Mouse (Mus musculus) urinary bladder, postnatal 36 days (tissue): Measurements from ENCODE around the gene Kxd1.

Experiments used
- DNase-seq, 2 experiments: peaks; one replicate each; pipeline ENCODE4 v3.0.0; 2022; ENCODE audit warnings: low spot score in 2 of 2, mixed read lengths in 1 of 2

Gene Kxd1

DNA sequence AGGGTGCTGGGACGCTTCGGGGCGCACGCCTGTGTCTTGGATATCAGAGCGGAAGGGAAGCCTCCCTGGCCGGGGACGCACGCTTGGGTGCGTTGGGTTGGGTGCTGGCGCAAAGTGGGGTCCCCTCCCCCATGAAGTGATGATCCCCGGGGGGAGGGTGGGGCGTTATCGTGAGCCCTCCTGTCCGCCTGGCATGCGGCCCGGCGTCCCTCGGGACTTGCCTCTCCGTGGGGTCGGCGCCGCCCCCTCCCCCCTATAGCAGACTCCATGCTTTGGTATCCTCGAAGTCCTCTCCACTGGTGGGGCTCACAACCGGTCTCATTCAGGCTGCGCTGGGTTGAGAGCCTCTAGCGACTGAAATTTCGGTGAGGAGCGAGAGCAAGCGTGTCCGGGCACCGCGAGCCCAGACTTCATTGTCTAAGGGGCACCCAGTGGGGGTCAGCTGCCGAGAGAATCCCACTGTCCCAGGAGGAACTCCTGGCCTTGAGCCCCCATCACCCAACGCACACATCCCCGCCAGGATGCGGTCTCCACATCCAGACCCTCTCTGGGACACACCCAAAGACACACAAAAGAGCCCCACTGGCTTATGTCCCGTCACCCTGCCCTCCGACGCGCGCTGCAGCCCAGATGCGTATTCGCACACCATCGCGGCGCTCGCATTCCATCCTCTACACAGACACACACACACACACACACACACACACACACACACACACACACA is 33.9 kb downstream of the Kxd1 start:
- DNase-seq = no peak

- no peak for DNase-seq
Observed at GRCm38 (mm10) chr8:70492664-70493640, 34.8 kb downstream of the Kxd1 start, which contains the start of gene Crlf1. TSS of gene Crlf1 (plus strand) at chr8:70493158.

- no peak for DNase-seq
Observed at GRCm38 (mm10) chr8:70490880-70491495, 36.8 kb downstream of the Kxd1 start.

GRCm38 (mm10) chr8:70490061-70490879 is 37.5 kb downstream of the Kxd1 start:
- DNase-seq = no peak

GRCm38 (mm10) chr8:70489576-70489975 is 38.2 kb downstream of the Kxd1 start:
- no peak for DNase-seq

- no peak for DNase-seq
Observed at GRCm38 (mm10) chr8:70488931-70489470, 38.8 kb downstream of the Kxd1 start.

DNA sequence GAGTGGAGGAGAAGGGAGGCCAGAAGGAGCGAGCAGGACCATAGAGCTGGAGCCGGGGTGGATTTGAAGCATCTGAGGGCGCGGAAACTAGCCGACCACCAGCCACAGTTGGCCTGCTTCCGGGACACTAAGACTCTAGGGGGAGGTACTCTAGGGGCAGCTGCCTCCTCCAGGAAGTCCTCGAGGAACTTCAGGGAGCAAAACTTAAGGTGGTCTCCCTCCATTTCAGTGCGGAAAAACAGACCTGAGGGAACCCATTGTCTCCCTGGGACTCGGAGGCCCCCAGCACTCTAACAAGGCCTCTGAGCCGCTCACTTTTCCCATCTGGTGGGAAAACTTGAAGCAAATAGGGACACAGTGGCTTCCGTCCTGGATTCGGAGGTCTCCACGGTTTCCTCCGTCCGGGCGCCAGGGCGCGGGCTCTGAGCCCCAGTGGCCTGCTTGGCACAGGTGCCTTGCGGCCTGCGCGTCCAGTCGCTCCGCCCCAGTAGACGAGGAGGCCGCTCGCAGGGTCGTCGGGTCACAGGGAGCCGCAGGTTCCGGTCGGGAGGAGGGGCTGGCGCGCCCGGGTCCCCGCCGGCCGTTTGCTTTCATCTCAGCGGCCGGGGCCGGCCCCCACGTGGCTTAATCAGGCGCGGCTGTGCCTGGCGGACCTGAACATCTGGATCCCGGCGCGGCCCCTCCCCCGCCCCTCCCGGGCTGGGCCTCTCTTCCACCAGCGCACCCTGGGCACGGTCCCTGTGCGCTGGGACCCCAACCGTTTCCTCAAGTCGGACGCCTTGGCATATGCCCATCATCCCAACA is 39.6 kb downstream of the Kxd1 start:
- no peak for DNase-seq

DNA sequence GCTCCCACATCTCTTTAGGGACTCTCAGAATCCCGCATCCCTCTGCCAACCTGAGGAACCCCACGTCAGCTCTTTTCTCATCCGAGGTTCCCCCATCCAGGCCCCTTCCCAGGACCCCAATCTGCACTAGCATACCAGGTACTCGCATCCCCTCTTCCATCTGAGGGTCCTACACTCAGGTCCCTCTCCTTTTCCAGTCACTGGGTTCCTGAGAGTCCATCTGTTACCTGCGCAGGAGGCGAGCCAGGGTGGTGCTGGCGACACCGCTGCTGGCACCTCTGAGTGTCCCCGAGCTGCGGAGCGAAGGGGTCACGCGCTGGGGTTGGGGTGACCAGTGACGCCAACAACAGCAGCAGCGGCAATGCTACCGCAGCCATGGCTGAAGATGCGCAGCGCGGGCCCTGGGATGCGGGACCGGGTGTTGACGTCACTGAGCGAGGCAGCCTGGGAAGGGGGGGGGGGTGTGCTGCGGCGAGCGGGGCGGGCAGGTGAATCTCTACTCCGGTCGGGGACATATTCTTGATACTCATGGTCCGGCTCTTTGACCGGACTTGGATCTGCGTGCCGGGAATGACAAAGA is 40.7 kb downstream of the Kxd1 start, which contains the start of gene Tmem59l:
Gene Tmem59l (minus strand): TSS at position 418 of the 580 bp plus-strand sequence.
- no peak for DNase-seq

- DNase-seq = no peak
Observed at GRCm38 (mm10) chr8:70486191-70486681, 41.5 kb downstream of the Kxd1 start.

- DNase-seq = no peak
Observed at GRCm38 (mm10) chr8:70482943-70483342, 44.8 kb downstream of the Kxd1 start.

GRCm38 (mm10) chr8:70481908-70482307 is 45.8 kb downstream of the Kxd1 start:
- no peak for DNase-seq

GRCm38 (mm10) chr8:70477269-70477982 is 50.3 kb downstream of the Kxd1 start:
- no peak for DNase-seq

DNA sequence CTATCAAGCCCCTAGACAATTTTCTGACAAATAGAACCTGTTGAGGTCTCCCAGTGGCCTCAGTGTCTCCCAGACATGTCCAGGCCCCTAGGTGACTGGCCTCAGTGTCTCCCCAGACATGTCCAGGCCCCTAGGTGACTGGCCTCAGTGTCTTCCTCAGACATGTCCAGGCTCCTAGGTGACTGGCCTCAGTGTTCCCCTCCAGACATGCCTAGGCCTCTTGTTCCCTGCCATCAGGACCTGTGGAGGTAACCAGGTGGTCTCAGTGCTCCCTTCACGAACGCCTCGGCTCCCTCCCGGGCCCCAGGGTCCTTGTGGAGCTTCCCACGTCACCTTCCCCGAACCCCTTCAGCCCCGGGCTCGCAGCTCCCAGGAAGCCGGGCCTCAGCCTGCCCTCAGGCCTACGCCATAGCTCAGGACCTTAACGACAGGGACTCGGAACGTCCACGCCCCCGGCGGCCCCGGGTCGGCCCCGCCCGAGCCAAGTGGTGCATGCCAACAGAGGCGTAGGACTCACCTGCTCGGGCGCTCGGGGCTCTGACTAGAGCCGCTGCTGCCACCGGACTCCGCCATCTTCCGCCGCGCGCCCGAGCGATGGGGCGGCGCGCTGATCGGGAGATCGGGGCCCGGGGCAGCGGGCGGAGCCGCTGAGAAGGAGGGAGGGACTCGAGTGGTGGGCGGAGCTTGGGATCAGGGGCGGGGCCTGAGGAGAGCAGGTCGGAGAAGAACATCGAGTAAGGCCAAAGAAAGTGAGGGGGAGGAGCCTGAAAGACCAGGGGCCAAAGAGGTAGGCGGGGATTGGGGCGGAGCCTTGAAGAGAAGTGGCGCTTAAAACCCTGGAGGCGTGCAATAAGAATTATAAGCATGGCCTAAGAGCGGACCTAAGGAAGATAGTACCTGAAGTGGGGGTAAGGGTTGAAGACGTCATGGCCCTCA is 51.2 kb downstream of the Kxd1 start, which contains the start of gene Klhl26:
Gene Klhl26 (minus strand): TSS at position 636 of the 936 bp plus-strand sequence.
- peak; percentile 95 to 96 for DNase-seq

DNA sequence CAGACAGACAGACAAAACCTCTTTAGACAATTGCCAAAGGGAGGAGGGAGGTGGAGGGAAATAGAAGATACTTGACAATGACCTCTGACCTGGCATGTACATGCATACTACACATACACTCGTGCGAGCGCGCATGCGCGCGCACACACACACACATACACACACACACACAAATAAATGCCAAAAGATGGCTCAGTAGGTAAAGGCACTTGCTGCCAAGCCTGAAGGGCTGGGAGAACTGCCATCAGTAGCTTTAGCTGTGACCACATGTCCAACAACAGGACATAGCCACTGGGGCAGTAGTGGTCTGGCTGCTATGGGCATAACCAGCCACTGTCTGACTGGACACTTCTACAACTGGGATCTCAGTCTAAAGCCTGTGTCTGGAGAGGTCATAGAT is 55.9 kb downstream of the Kxd1 start:
- DNase-seq = no peak

DNA sequence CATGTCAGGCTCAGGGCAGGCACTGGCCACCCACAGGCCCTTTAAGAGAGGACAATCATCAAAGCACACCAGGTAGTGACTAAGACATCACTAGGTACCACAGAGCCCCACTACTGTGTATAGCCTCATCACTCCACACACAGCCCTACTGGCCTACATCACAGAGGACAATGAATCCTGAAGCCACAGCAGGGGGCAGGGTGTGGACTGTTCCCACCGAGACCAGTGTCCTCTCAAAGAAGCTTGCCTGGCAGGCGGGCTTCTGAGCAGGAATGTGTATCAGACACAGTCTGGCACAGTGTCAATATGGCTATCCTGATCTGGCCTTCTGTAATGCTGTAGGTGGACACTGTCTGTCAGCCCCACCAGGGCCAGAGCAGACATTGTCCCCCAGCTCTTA is 57.8 kb downstream of the Kxd1 start:
- no peak for DNase-seq

DNA sequence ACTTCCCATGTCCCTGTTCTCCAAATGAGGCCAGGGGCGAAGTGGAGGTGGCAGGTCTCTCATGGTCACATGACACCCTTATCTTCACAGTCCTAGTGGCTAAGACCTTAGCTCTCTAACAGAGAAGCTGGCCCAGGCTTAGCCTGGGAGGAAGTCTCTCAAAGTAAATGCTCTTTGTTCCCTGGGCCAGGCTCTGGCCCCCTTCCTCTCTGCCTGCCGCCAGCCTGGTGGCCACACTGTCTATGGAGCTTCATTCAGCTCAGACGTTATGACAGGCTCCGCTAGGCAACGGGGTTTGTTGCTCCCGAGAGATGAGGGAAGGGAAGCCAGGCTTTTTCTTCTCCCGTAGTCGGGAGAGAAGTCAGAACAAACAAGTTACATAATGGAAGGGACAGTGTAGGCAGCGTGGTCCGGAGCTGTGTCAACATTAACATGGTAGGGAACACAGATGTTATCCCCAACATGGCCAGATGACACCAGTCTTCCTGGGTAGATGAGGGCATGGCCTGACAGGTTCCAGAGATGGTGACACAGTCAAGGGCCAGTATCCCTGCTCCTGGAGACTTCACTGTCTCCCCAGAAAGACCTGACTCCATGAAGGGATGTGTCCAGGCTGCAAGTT is 58.4 kb downstream of the Kxd1 start:
- no peak for DNase-seq

DNA sequence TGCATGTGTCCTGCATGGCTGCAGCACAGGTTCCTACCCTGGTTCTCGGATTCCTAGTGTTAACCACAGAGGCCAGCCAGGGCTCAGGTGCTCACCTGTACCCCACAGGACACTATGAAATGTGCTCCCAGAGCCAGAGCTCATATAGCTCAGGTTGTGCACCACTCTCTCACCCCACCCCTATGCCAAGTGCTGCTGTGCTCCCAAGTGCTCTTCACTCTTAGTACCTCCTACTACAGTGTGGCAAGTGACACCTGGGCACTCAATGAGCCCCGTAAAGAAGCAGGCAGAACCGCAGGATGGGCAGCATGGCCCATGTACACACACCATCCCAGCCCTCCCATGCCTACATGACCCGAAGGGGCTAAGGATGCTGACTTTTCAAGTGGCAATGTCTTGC is 59.0 kb downstream of the Kxd1 start:
- no peak for DNase-seq
